Comparison of ENCODE assay signal across 38 mouse cellular contexts in the genomic region with DNA sequence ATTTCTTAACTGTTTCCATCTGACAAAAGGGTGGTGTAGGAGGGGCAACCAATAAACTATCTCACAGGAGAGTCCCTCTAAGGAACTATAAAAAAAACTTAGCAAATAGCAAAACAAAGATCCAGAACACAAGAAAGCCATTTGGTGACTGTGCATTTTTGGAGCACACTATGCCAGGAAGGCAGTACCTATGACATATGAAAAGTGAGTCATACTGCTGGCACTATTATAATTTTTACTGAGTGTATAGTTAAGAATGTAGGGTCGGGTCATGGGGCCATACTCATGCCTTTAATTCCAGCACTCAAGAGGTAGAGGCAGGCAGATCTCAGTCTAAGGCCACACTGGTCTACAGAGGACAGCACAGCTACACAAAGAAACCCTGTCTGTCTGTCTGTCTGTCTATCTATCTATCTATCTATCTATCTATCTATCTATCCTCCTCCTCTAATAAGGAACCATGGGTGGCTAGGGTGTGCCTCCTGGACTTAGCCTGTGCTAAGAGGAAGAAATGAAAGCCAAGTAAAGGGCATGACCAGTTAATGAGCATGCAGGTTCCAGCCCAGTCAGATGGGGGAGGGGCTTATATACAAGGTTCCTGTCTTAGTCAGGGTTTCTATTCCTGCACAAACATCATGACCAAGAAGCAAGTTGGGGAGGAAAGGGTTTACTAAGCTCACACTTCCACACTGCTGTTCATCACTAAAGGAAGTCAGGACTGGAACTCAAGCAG. TPM values are rescaled to one million over a fixed set of nuclear protein-coding genes. Genes with fewer than 3 reads are reported as not detected.
DNase-seq lines count a peak whose midpoint lies in the region; ATAC-seq and TF ChIP-seq lines count a peak whose summit lies in the region.
"Had no signal": no experiment of that assay in that cellular context is flagged by ENCODE, and none has a peak within 500 bp of the region (broad histone marks: within the 10 kb centered on the region; RNA-seq: fewer than 3 reads in every experiment).

No protein-coding gene starts in this region.

- no peaks in the 10 kb centered on the region for H3K79me2 ChIP-seq in CH12.LX (replicated peaks; ENCODE audit: control insufficient read depth, extremely low read depth, insufficient read depth, poor library complexity, severe bottlenecking)

- TF ChIP-seq RAD21 in CH12.LX (IDR thresholded peaks at IDR 0.05; ENCODE audit: low read depth, low read length), result no peak

- DNase-seq in 3T3-L1 (ENCODE audit: low read depth, low spot score), result peak; percentile 80
- DNase-seq in CH12.LX (ENCODE audit: extremely low read depth), result peak; percentile 52
- no peak for DNase-seq in thymus, postnatal 14 days
- DNase-seq in lung, postnatal 10 days, result no peak
- no peak for DNase-seq in natural killer cell, adult 2 months (ENCODE audit: low spot score in 2 of 2)
- DNase-seq: adrenal gland, postnatal 10 days; adrenal gland, postnatal 36 days; cerebellum, adult 2 months; cerebellum, adult 9-11 months; cerebellum, postnatal 25 days; embryo, embryonic 11 days; gastrocnemius, postnatal 10 days; gastrocnemius, postnatal 36 days; heart, adult 11 months; heart, postnatal 10 days; heart, postnatal 36 days had no signal

- no peak for TF ChIP-seq EP300 in CH12.LX (IDR thresholded peaks at IDR 0.05; ENCODE audit: low read length)

- TF ChIP-seq POLR2A in CH12.LX (IDR thresholded peaks at IDR 0.05; ENCODE audit: low read depth, low read length), result no peak

- peaks cover 42% of the 10 kb centered on the region for H3K27me3 ChIP-seq in CH12.LX (replicated peaks)

- dilution Hi-C loops in CH12.LX (cut with MboI; ENCODE audit: extremely low pct_ligation_motif_present, extremely low pct_unique_long_range_greater_than_20kb, low sequenced_read_pairs), result no loop called here

- in situ Hi-C loops in CH12.LX (cut with MboI; ENCODE audit: low pct_ligation_motif_present, low pct_unique_long_range_greater_than_20kb, low sequenced_read_pairs), result no loop called here

- peaks cover 8 to 18% of the 10 kb centered on the region in 2 experiments; a peak in 3 of 4 replicates for H3K4me1 ChIP-seq in CH12.LX (ENCODE audit: control insufficient read depth in 1 of 2, insufficient read depth in 2 of 2)
- H3K4me1 ChIP-seq: embryonic facial prominence, embryonic 13.5 days; forebrain, embryonic 13.5 days had no signal

- no peak overlapping the region; the same call in 1 of the 2 replicates for H3K4me2 ChIP-seq in CH12.LX (ENCODE audit: insufficient read depth, low read depth, poor library complexity, severe bottlenecking)
- H3K4me2 ChIP-seq: embryonic facial prominence, embryonic 13.5 days; forebrain, embryonic 13.5 days; heart, embryonic 12.5 days; heart, embryonic 15.5 days; hindbrain, embryonic 14.5 days had no signal

- ATAC-seq in granulocyte monocyte progenitor cell, adult 5-6 weeks (replicated peaks; ENCODE audit: poor library complexity, severe bottlenecking), result peak; percentile 48; the same call in 1 of the 2 replicates
- ATAC-seq in monocyte, adult 5-6 weeks (replicated peaks; ENCODE audit: insufficient number of reproducible peaks, low FRiP score, low TSS enrichment, poor library complexity, severe bottlenecking), result peak; percentile 69
- no peak for ATAC-seq in megakaryocyte-erythroid progenitor cell, adult 5-6 weeks (replicated peaks; ENCODE audit: low FRiP score, low TSS enrichment, poor library complexity, severe bottlenecking)
- ATAC-seq: CD4-positive, CD25-positive, alpha-beta regulatory T cell, adult 4 months; forebrain, embryonic 13.5 days; forebrain, embryonic 16.5 days; hindbrain, postnatal 0 days; inflammation-experienced regulatory T-cells, adult 6 months; intestine, embryonic 16.5 days; Patski had no signal

- no peaks in the 10 kb centered on the region for H3K36me3 ChIP-seq in CH12.LX (replicated peaks in 1 of 2; ENCODE audit: control insufficient read depth in 1 of 2, insufficient read depth in 1 of 2, low read length in 1 of 2)
- H3K36me3 ChIP-seq: embryonic facial prominence, embryonic 10.5 days; embryonic facial prominence, embryonic 13.5 days; forebrain, embryonic 10.5 days; heart, embryonic 12.5 days; heart, embryonic 15.5 days; hindbrain, embryonic 10.5 days had no signal

- no peak overlapping the region for H3K9ac ChIP-seq in CH12.LX (ENCODE audit: insufficient read depth, low read depth)
- H3K9ac ChIP-seq: embryonic facial prominence, embryonic 13.5 days; forebrain, embryonic 13.5 days; heart, embryonic 12.5 days; heart, embryonic 15.5 days; hindbrain, embryonic 14.5 days had no signal

- no peak overlapping the region for H3K4me3 ChIP-seq in CH12.LX (replicated peaks in 1 of 3; ENCODE audit: low read depth in 2 of 3, low read length in 2 of 3, poor library complexity in 1 of 3)
- H3K4me3 ChIP-seq: embryonic facial prominence, embryonic 10.5 days; embryonic facial prominence, embryonic 13.5 days; forebrain, embryonic 10.5 days; forebrain, embryonic 13.5 days; heart, embryonic 12.5 days; heart, embryonic 15.5 days; hindbrain, embryonic 10.5 days had no signal

- no peak overlapping the region for H3K27ac ChIP-seq in CH12.LX (ENCODE audit: insufficient read depth, low read depth)
- H3K27ac ChIP-seq: embryonic facial prominence, embryonic 10.5 days; embryonic facial prominence, embryonic 13.5 days; forebrain, embryonic 10.5 days; forebrain, embryonic 13.5 days; heart, embryonic 15.5 days; hindbrain, embryonic 10.5 days; hindbrain, embryonic 14.5 days; hindbrain, postnatal 0 days had no signal

- peaks cover 4% of the 10 kb centered on the region for H3K9me3 ChIP-seq in CH12.LX (replicated peaks; ENCODE audit: low read length)
- H3K9me3 ChIP-seq: embryonic facial prominence, embryonic 10.5 days; embryonic facial prominence, embryonic 13.5 days; forebrain, embryonic 10.5 days; forebrain, embryonic 13.5 days; heart, embryonic 12.5 days; heart, embryonic 15.5 days; hindbrain, embryonic 10.5 days had no signal

- no peak for TF ChIP-seq CTCF in CH12.LX (conservative IDR thresholded peaks at IDR 0.05 in 1 of 2, IDR thresholded peaks at IDR 0.05 in 1 of 2; ENCODE audit: low read depth in 2 of 2, low read length in 2 of 2)

TF ChIP-seq in CH12.LX, 34 proteins besides CTCF, POLR2A, EP300 and RAD21:
- TF ChIP-seq NRF1 (IDR thresholded peaks at IDR 0.05; ENCODE audit: low read depth, low read length) (no peak), MEF2A (IDR thresholded peaks at IDR 0.05; ENCODE audit: borderline replicate concordance, low read depth, low read length) (no peak; the same call in 1 of the 2 replicates), TBP (conservative IDR thresholded peaks at IDR 0.05; ENCODE audit: low read depth, low read length) (0 out of 2 replicates have a peak, but pooled peaks have one; percentile 37), CHD1 (IDR thresholded peaks at IDR 0.05; ENCODE audit: low read depth, low read length) (no peak), ELF1 (IDR thresholded peaks at IDR 0.05; ENCODE audit: low read depth, low read length) (0 out of 2 replicates have a peak, but pooled peaks have one; percentile 23), JUN (IDR thresholded peaks at IDR 0.05; ENCODE audit: insufficient read depth, low read depth, low read length) (no peak)

RNA-seq across cellular contexts. Expression of gene Gpatch4, which starts 7.2 kb away (rescaled TPM):
- total RNA-seq in CH12.LX (2012; rRNA removed) (49.1 and 64.2 TPM in 2 replicates), CH12.LX (2014; rRNA removed) (20.3 and 21.6 TPM in 2 replicates)
- polyA plus RNA-seq in CH12.LX (2012; ENCODE audit: insufficient read length, low read depth), result 128 and 182 TPM in 2 replicates
- total RNA-seq in granulocyte monocyte progenitor cell, adult 5-6 weeks (2014; fragmentation: Nextera tagmentation), result 45.8 and 50.5 TPM in 2 replicates
- total RNA-seq in granulocyte monocyte progenitor cell, adult 5-6 weeks (2017), result 39.6 and 40.8 TPM in 2 replicates
- total RNA-seq in monocyte, adult 5-6 weeks (2017), result 3.8 to 10.5 TPM (median 4.8 TPM) in 3 replicates
- total RNA-seq in megakaryocyte-erythroid progenitor cell, adult 5-6 weeks (2014; fragmentation: Nextera tagmentation), result 48.6 and 79.2 TPM in 2 replicates
- total RNA-seq in megakaryocyte-erythroid progenitor cell, adult 5-6 weeks (2017), result 81.0 and 81.9 TPM in 2 replicates

RNA-seq across cellular contexts. Expression of gene Hapln2, which starts 8.3 kb away (rescaled TPM):
- total RNA-seq in CH12.LX (2012; rRNA removed) (not detected in 2 replicates), CH12.LX (2014; rRNA removed) (not detected in 2 replicates)
- not detected in 2 replicates for polyA plus RNA-seq in CH12.LX (2012; ENCODE audit: insufficient read length, low read depth)
- not detected in 2 replicates for total RNA-seq in granulocyte monocyte progenitor cell, adult 5-6 weeks (2014; fragmentation: Nextera tagmentation)
- total RNA-seq in granulocyte monocyte progenitor cell, adult 5-6 weeks (2017), result not detected in 2 replicates
- not detected in 3 replicates for total RNA-seq in monocyte, adult 5-6 weeks (2017)
- total RNA-seq in megakaryocyte-erythroid progenitor cell, adult 5-6 weeks (2014; fragmentation: Nextera tagmentation), result not detected in 2 replicates
- total RNA-seq in megakaryocyte-erythroid progenitor cell, adult 5-6 weeks (2017), result not detected in 2 replicates
- total RNA-seq: adrenal gland, adult 18-20 months; adrenal gland, postnatal 10 days; adrenal gland, postnatal 36 days; common myeloid progenitor, adult 5-6 weeks; ES-E14; gastrocnemius, adult 18-20 months; gastrocnemius, postnatal 10 days; heart, postnatal 10 days; heart, postnatal 36 days had no signal
- polyA plus RNA-seq: C2C12; embryonic facial prominence, embryonic 10.5 days; forebrain, embryonic 10.5 days; inflammation-experienced regulatory T-cells, adult 6 months; intestine, embryonic 16.5 days had no signal

RNA-seq across cellular contexts. Expression of gene Naxe, which starts 22.6 kb away (rescaled TPM):
- 98.1 and 124 TPM in 2 replicates for total RNA-seq in CH12.LX (2012; rRNA removed)
- 65.6 and 71.0 TPM in 2 replicates for total RNA-seq in CH12.LX (2014; rRNA removed)
- polyA plus RNA-seq in CH12.LX (2012; ENCODE audit: insufficient read length, low read depth), result 80.5 and 91.3 TPM in 2 replicates
- 73.8 and 84.3 TPM in 2 replicates for total RNA-seq in granulocyte monocyte progenitor cell, adult 5-6 weeks (2014; fragmentation: Nextera tagmentation)
- 34.3 and 36.1 TPM in 2 replicates for total RNA-seq in granulocyte monocyte progenitor cell, adult 5-6 weeks (2017)
- total RNA-seq in monocyte, adult 5-6 weeks (2017), result 15.7 to 28.8 TPM (median 19.1 TPM) in 3 replicates
- 36.8 and 68.7 TPM in 2 replicates for total RNA-seq in megakaryocyte-erythroid progenitor cell, adult 5-6 weeks (2014; fragmentation: Nextera tagmentation)
- 21.8 and 25.8 TPM in 2 replicates for total RNA-seq in megakaryocyte-erythroid progenitor cell, adult 5-6 weeks (2017)

RNA-seq across cellular contexts. Expression of gene Bcan, which starts 35.7 kb away (rescaled TPM):
- total RNA-seq in CH12.LX (2012; rRNA removed) (0.04 TPM in 1 of 2 replicates, not detected in the other), CH12.LX (2014; rRNA removed) (not detected in 2 replicates)
- polyA plus RNA-seq in CH12.LX (2012; ENCODE audit: insufficient read length, low read depth), result not detected in 2 replicates
- not detected in 2 replicates for total RNA-seq in granulocyte monocyte progenitor cell, adult 5-6 weeks (2014; fragmentation: Nextera tagmentation)
- not detected in 2 replicates for total RNA-seq in granulocyte monocyte progenitor cell, adult 5-6 weeks (2017)
- total RNA-seq in monocyte, adult 5-6 weeks (2017), result not detected in 3 replicates
- not detected in 2 replicates for total RNA-seq in megakaryocyte-erythroid progenitor cell, adult 5-6 weeks (2014; fragmentation: Nextera tagmentation)
- not detected in 2 replicates for total RNA-seq in megakaryocyte-erythroid progenitor cell, adult 5-6 weeks (2017)
- total RNA-seq: common myeloid progenitor, adult 5-6 weeks; gastrocnemius, adult 18-20 months had no signal
- polyA plus RNA-seq: CD4-positive, CD25-positive, alpha-beta regulatory T cell, adult 4 months; inflammation-experienced regulatory T-cells, adult 6 months had no signal

RNA-seq across cellular contexts. Expression of gene Ttc24, which starts 42.4 kb away (rescaled TPM):
- total RNA-seq in CH12.LX (2012; rRNA removed) (not detected in 2 replicates), CH12.LX (2014; rRNA removed) (not detected in 2 replicates)
- polyA plus RNA-seq in CH12.LX (2012; ENCODE audit: insufficient read length, low read depth), result not detected in 2 replicates
- total RNA-seq in granulocyte monocyte progenitor cell, adult 5-6 weeks (2014; fragmentation: Nextera tagmentation), result not detected in 2 replicates
- total RNA-seq in granulocyte monocyte progenitor cell, adult 5-6 weeks (2017), result not detected in 2 replicates
- not detected in 3 replicates for total RNA-seq in monocyte, adult 5-6 weeks (2017)
- total RNA-seq in megakaryocyte-erythroid progenitor cell, adult 5-6 weeks (2014; fragmentation: Nextera tagmentation), result not detected in 2 replicates
- total RNA-seq in megakaryocyte-erythroid progenitor cell, adult 5-6 weeks (2017), result not detected in 2 replicates
- total RNA-seq: adrenal gland, adult 18-20 months; adrenal gland, postnatal 10 days; adrenal gland, postnatal 36 days; common myeloid progenitor, adult 5-6 weeks; ES-E14; gastrocnemius, adult 18-20 months; gastrocnemius, postnatal 10 days; gastrocnemius, postnatal 36 days; heart, postnatal 10 days; heart, postnatal 36 days; hindbrain, postnatal 0 days had no signal
- polyA plus RNA-seq: C2C12; CD4-positive, CD25-positive, alpha-beta regulatory T cell, adult 4 months; cerebellum, adult 2 months; forebrain, embryonic 10.5 days; forebrain, embryonic 13.5 days; forebrain, embryonic 16.5 days; heart, embryonic 12.5 days; heart, embryonic 15.5 days; hindbrain, embryonic 10.5 days; hindbrain, embryonic 14.5 days; hindbrain, postnatal 0 days; inflammation-experienced regulatory T-cells, adult 6 months; intestine, embryonic 16.5 days; Patski had no signal

Comparison
In these comparisons a context has a peak if more than half of its experiments do, and no peak if none do; other contexts are left out.
1. DNase-seq: peak in 3T3-L1 (single experiment) and CH12.LX (single experiment); none in thymus, postnatal 14 days (single experiment), lung, postnatal 10 days (single experiment) and natural killer cell, adult 2 months (0 of 2).